ENCODE assay signal across 21 mouse cellular contexts in the genomic region with DNA sequence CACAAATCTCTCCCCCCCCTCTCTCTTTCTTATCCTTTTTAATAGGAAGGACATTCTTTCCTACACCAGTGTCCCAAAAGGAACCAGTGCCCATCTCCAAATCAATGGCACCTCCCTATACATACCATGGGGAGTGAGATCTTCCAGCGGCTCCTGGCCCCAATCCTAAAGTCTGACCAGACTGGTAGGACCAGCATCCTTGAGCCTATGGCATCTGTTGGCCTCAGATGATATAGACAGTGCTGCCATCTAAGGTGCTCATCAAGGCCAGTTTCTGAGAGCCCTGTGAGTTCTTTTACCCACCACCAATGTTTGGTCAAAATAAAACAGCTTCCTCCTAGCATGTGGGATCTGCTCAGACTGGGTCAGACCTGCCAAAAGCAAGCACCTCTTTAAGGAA. TPM values are rescaled to one million over a fixed set of nuclear protein-coding genes. Genes with fewer than 3 reads are reported as not detected.
DNase-seq lines count a peak whose midpoint lies in the region; ATAC-seq and TF ChIP-seq lines count a peak whose summit lies in the region.
"Had no signal": no experiment of that assay in that cellular context is flagged by ENCODE, and none has a peak within 500 bp of the region (broad histone marks: within the 10 kb centered on the region; RNA-seq: fewer than 3 reads in every experiment).

No protein-coding gene starts in this region.

- peaks cover 37% of the 10 kb centered on the region for H3K4me1 ChIP-seq in hindbrain, embryonic 13.5 days (replicated peaks)
- peaks cover 13% of the 10 kb centered on the region for H3K4me1 ChIP-seq in hindbrain, embryonic 10.5 days (replicated peaks)
- peaks cover 29% of the 10 kb centered on the region for H3K4me1 ChIP-seq in forebrain, postnatal 0 days (ENCODE audit: insufficient read depth)
- peaks cover 45% of the 10 kb centered on the region for H3K4me1 ChIP-seq in midbrain, embryonic 16.5 days (ENCODE audit: control insufficient read depth, insufficient read depth, low read length)
- H3K4me1 ChIP-seq in intestine, embryonic 16.5 days (ENCODE audit: control insufficient read depth, insufficient read depth, low read length): peaks cover 3% of the 10 kb centered on the region; the same call in 1 of the 2 replicates
- H3K4me1 ChIP-seq in heart, embryonic 10.5 days: peaks cover 4% of the 10 kb centered on the region; the same call in 1 of the 2 replicates

- H3K27ac ChIP-seq in hindbrain, embryonic 13.5 days: no peak overlapping the region
- no peak overlapping the region for H3K27ac ChIP-seq in hindbrain, embryonic 10.5 days
- H3K27ac ChIP-seq in forebrain, postnatal 0 days (ENCODE audit: low read depth, low read length): no peak overlapping the region
- no peak overlapping the region for H3K27ac ChIP-seq in midbrain, embryonic 16.5 days (ENCODE audit: low read length)
- H3K27ac ChIP-seq in intestine, embryonic 16.5 days (ENCODE audit: low read length): no peak overlapping the region
- H3K27ac ChIP-seq in heart, embryonic 10.5 days: no peak overlapping the region
- H3K27ac ChIP-seq: heart, embryonic 13.5 days; limb, embryonic 12.5 days; stomach, postnatal 0 days had no signal

- peaks cover 24% of the 10 kb centered on the region; the same call in 1 of the 2 replicates for H3K36me3 ChIP-seq in hindbrain, embryonic 13.5 days
- no peaks in the 10 kb centered on the region for H3K36me3 ChIP-seq in hindbrain, embryonic 10.5 days
- H3K36me3 ChIP-seq in forebrain, postnatal 0 days (ENCODE audit: insufficient read depth): peaks cover 7% of the 10 kb centered on the region
- no peaks in the 10 kb centered on the region for H3K36me3 ChIP-seq in midbrain, embryonic 16.5 days (ENCODE audit: control insufficient read depth, insufficient read depth, low read length)
- no peaks in the 10 kb centered on the region for H3K36me3 ChIP-seq in intestine, embryonic 16.5 days (ENCODE audit: control insufficient read depth, insufficient read depth, low read length)
- no peaks in the 10 kb centered on the region for H3K36me3 ChIP-seq in heart, embryonic 10.5 days
- H3K36me3 ChIP-seq: limb, embryonic 12.5 days had no signal

- ATAC-seq in hindbrain, embryonic 13.5 days (ENCODE audit: low FRiP score): no peak
- no peak for ATAC-seq in forebrain, postnatal 0 days
- ATAC-seq in midbrain, embryonic 16.5 days: no peak
- ATAC-seq in intestine, embryonic 16.5 days: no peak

- 91% methylated on average over 1 of the region's 1 CpGs for WGBS in hindbrain, embryonic 13.5 days
- WGBS in hindbrain, embryonic 10.5 days: 91% methylated on average over 1 of the region's 1 CpGs
- WGBS in forebrain, postnatal 0 days: 90% methylated on average over 1 of the region's 1 CpGs
- WGBS in midbrain, embryonic 16.5 days: 93% methylated on average over 1 of the region's 1 CpGs
- 92% methylated on average over 1 of the region's 1 CpGs for WGBS in intestine, embryonic 16.5 days
- WGBS in heart, embryonic 10.5 days: 87% methylated on average over 1 of the region's 1 CpGs

- H3K9me3 ChIP-seq in hindbrain, embryonic 13.5 days: no peaks in the 10 kb centered on the region
- no peaks in the 10 kb centered on the region for H3K9me3 ChIP-seq in hindbrain, embryonic 10.5 days
- no peaks in the 10 kb centered on the region for H3K9me3 ChIP-seq in forebrain, postnatal 0 days (ENCODE audit: low read length)
- H3K9me3 ChIP-seq in midbrain, embryonic 16.5 days (replicated peaks; ENCODE audit: control insufficient read depth, low read length, poor library complexity, severe bottlenecking): no peaks in the 10 kb centered on the region
- H3K9me3 ChIP-seq in intestine, embryonic 16.5 days (ENCODE audit: control insufficient read depth, low read length): no peaks in the 10 kb centered on the region
- H3K9me3 ChIP-seq in heart, embryonic 10.5 days: no peaks in the 10 kb centered on the region
- H3K9me3 ChIP-seq: heart, embryonic 13.5 days; limb, embryonic 12.5 days had no signal

- H3K9ac ChIP-seq in hindbrain, embryonic 13.5 days: peak overlapping the region; percentile 96; the same call in 1 of the 2 replicates
- no peak overlapping the region for H3K9ac ChIP-seq in forebrain, postnatal 0 days
- H3K9ac ChIP-seq in midbrain, embryonic 16.5 days (ENCODE audit: low read depth, low read length): no peak overlapping the region
- H3K9ac ChIP-seq in intestine, embryonic 16.5 days (ENCODE audit: low read depth, low read length): no peak overlapping the region

- TF ChIP-seq CTCF in forebrain, postnatal 0 days (IDR thresholded peaks at IDR 0.05; ENCODE audit: low read depth): no peak

- peak; percentile 19 for DNase-seq in cerebellum, adult 11 months
- no peak for DNase-seq in cerebellum, postnatal 25 days
- no peak for DNase-seq in hindbrain, embryonic 10.5 days (ENCODE audit: low spot score)
- no peak for DNase-seq in forebrain, postnatal 0 days
- no peak for DNase-seq in heart, embryonic 10.5 days (ENCODE audit: low spot score)
- DNase-seq: adrenal gland, postnatal 25 days; gastrocnemius, postnatal 36 days; kidney, adult 2 months; kidney, postnatal 36 days; lung, postnatal 14 days; right cerebral cortex, adult 18-20 months; thymus, postnatal 4 days had no signal

- peak overlapping the region; percentile 77 for H3K4me2 ChIP-seq in hindbrain, embryonic 13.5 days
- peak overlapping the region; percentile 69 for H3K4me2 ChIP-seq in forebrain, postnatal 0 days (ENCODE audit: low read depth)
- peak overlapping the region; percentile 78 for H3K4me2 ChIP-seq in midbrain, embryonic 16.5 days (ENCODE audit: low read length)
- H3K4me2 ChIP-seq in intestine, embryonic 16.5 days (ENCODE audit: low read depth, low read length): no peak overlapping the region

- peak overlapping the region; percentile 89 for H3K4me3 ChIP-seq in hindbrain, embryonic 13.5 days
- no peak overlapping the region for H3K4me3 ChIP-seq in hindbrain, embryonic 10.5 days
- H3K4me3 ChIP-seq in forebrain, postnatal 0 days (ENCODE audit: low read depth, low read length): no peak overlapping the region
- H3K4me3 ChIP-seq in midbrain, embryonic 16.5 days (ENCODE audit: low read depth, low read length): peak overlapping the region; percentile 96; the same call in 1 of the 2 replicates
- H3K4me3 ChIP-seq in intestine, embryonic 16.5 days (ENCODE audit: low read length): no peak overlapping the region
- H3K4me3 ChIP-seq in heart, embryonic 10.5 days: no peak overlapping the region

- H3K27me3 ChIP-seq in hindbrain, embryonic 13.5 days: no peaks in the 10 kb centered on the region
- H3K27me3 ChIP-seq in hindbrain, embryonic 10.5 days (ENCODE audit: insufficient read depth, poor library complexity, severe bottlenecking): no peaks in the 10 kb centered on the region
- H3K27me3 ChIP-seq in forebrain, postnatal 0 days (ENCODE audit: insufficient read depth, low read length): no peaks in the 10 kb centered on the region
- no peaks in the 10 kb centered on the region for H3K27me3 ChIP-seq in midbrain, embryonic 16.5 days (ENCODE audit: control insufficient read depth, insufficient read depth, low read depth, low read length)
- H3K27me3 ChIP-seq in intestine, embryonic 16.5 days (replicated peaks; ENCODE audit: control insufficient read depth, insufficient read depth, low read length): no peaks in the 10 kb centered on the region
- no peaks in the 10 kb centered on the region for H3K27me3 ChIP-seq in heart, embryonic 10.5 days (ENCODE audit: insufficient read depth, poor library complexity, severe bottlenecking)
- H3K27me3 ChIP-seq: heart, embryonic 13.5 days; limb, embryonic 12.5 days had no signal

RNA-seq across cellular contexts. Expression of gene Evi5l, which starts 1.6 kb away (rescaled TPM):
- polyA plus RNA-seq in hindbrain, embryonic 13.5 days (2015; fragmentation: Nextera tagmentation; extraction: Ambion mirVana): 93.5 and 93.7 TPM in 2 replicates
- polyA plus RNA-seq in hindbrain, embryonic 10.5 days (2016; fragmentation: Nextera tagmentation; extraction: Ambion mirVana): 28.1 and 43.7 TPM in 2 replicates
- 156 and 159 TPM in 2 replicates for total RNA-seq in forebrain, postnatal 0 days (2014; rRNA removed)
- polyA plus RNA-seq in forebrain, postnatal 0 days (2015; fragmentation: Nextera tagmentation; extraction: Ambion mirVana): 82.5 and 90.3 TPM in 2 replicates
- polyA plus RNA-seq in midbrain, embryonic 16.5 days (2015; fragmentation: Nextera tagmentation; extraction: Ambion mirVana): 123 and 131 TPM in 2 replicates
- 19.1 and 19.2 TPM in 2 replicates for polyA plus RNA-seq in intestine, embryonic 16.5 days (2015; fragmentation: Nextera tagmentation; extraction: Ambion mirVana)
- 16.1 and 18.8 TPM in 2 replicates for polyA plus RNA-seq in heart, embryonic 10.5 days (2016; fragmentation: Nextera tagmentation; extraction: Ambion mirVana)

RNA-seq across cellular contexts. Expression of gene Cd209g, which starts 34.0 kb away (rescaled TPM):
- not detected in 2 replicates for polyA plus RNA-seq in hindbrain, embryonic 13.5 days (2015; fragmentation: Nextera tagmentation; extraction: Ambion mirVana)
- not detected in 2 replicates for polyA plus RNA-seq in hindbrain, embryonic 10.5 days (2016; fragmentation: Nextera tagmentation; extraction: Ambion mirVana)
- 0.76 TPM in 1 of 2 replicates, not detected in the other for total RNA-seq in forebrain, postnatal 0 days (2014; rRNA removed)
- polyA plus RNA-seq in forebrain, postnatal 0 days (2015; fragmentation: Nextera tagmentation; extraction: Ambion mirVana): not detected in 2 replicates
- polyA plus RNA-seq in midbrain, embryonic 16.5 days (2015; fragmentation: Nextera tagmentation; extraction: Ambion mirVana): not detected in 2 replicates
- not detected in 2 replicates for polyA plus RNA-seq in intestine, embryonic 16.5 days (2015; fragmentation: Nextera tagmentation; extraction: Ambion mirVana)
- 0.10 TPM in 1 of 2 replicates, not detected in the other for polyA plus RNA-seq in heart, embryonic 10.5 days (2016; fragmentation: Nextera tagmentation; extraction: Ambion mirVana)
- total RNA-seq: CH12.LX; hematopoietic stem cell, adult 5-6 weeks; layer of hippocampus, postnatal 25 days had no signal
- polyA plus RNA-seq: heart, embryonic 13.5 days; limb, embryonic 12.5 days; stomach, postnatal 0 days had no signal

RNA-seq across cellular contexts. Expression of gene Prr36, which starts 49.3 kb away (rescaled TPM):
- polyA plus RNA-seq in hindbrain, embryonic 13.5 days (2015; fragmentation: Nextera tagmentation; extraction: Ambion mirVana): 40.2 and 47.7 TPM in 2 replicates
- 13.1 and 27.1 TPM in 2 replicates for polyA plus RNA-seq in hindbrain, embryonic 10.5 days (2016; fragmentation: Nextera tagmentation; extraction: Ambion mirVana)
- 12.7 and 14.8 TPM in 2 replicates for total RNA-seq in forebrain, postnatal 0 days (2014; rRNA removed)
- 28.8 and 37.2 TPM in 2 replicates for polyA plus RNA-seq in forebrain, postnatal 0 days (2015; fragmentation: Nextera tagmentation; extraction: Ambion mirVana)
- polyA plus RNA-seq in midbrain, embryonic 16.5 days (2015; fragmentation: Nextera tagmentation; extraction: Ambion mirVana): 51.2 and 58.5 TPM in 2 replicates
- 2.8 and 3.2 TPM in 2 replicates for polyA plus RNA-seq in intestine, embryonic 16.5 days (2015; fragmentation: Nextera tagmentation; extraction: Ambion mirVana)
- 0.55 and 1.5 TPM in 2 replicates for polyA plus RNA-seq in heart, embryonic 10.5 days (2016; fragmentation: Nextera tagmentation; extraction: Ambion mirVana)
- total RNA-seq: gastrocnemius, postnatal 36 days had no signal

RNA-seq across cellular contexts. Expression of gene Lrrc8e, which starts 58.7 kb away (rescaled TPM):
- polyA plus RNA-seq in hindbrain, embryonic 13.5 days (2015; fragmentation: Nextera tagmentation; extraction: Ambion mirVana): not detected in 2 replicates
- 0.30 TPM in 1 of 2 replicates, not detected in the other for polyA plus RNA-seq in hindbrain, embryonic 10.5 days (2016; fragmentation: Nextera tagmentation; extraction: Ambion mirVana)
- not detected in 2 replicates for total RNA-seq in forebrain, postnatal 0 days (2014; rRNA removed)
- 0.08 TPM in 1 of 2 replicates, not detected in the other for polyA plus RNA-seq in forebrain, postnatal 0 days (2015; fragmentation: Nextera tagmentation; extraction: Ambion mirVana)
- 0.05 TPM in 1 of 2 replicates, not detected in the other for polyA plus RNA-seq in midbrain, embryonic 16.5 days (2015; fragmentation: Nextera tagmentation; extraction: Ambion mirVana)
- 2.6 and 2.8 TPM in 2 replicates for polyA plus RNA-seq in intestine, embryonic 16.5 days (2015; fragmentation: Nextera tagmentation; extraction: Ambion mirVana)
- polyA plus RNA-seq in heart, embryonic 10.5 days (2016; fragmentation: Nextera tagmentation; extraction: Ambion mirVana): 0.19 and 0.20 TPM in 2 replicates
- total RNA-seq: hematopoietic stem cell, adult 5-6 weeks; layer of hippocampus, postnatal 25 days had no signal
- polyA plus RNA-seq: heart, embryonic 13.5 days had no signal

Comparison
In these comparisons a context has a peak if more than half of its experiments do, and no peak if none do; other contexts are left out.
1. H3K4me3 ChIP-seq: peak in hindbrain, embryonic 13.5 days (single experiment) and midbrain, embryonic 16.5 days (single experiment); none in hindbrain, embryonic 10.5 days (single experiment), forebrain, postnatal 0 days (single experiment), intestine, embryonic 16.5 days (single experiment) and heart, embryonic 10.5 days (single experiment).